Mouse (Mus musculus) midbrain, embryonic 10.5 days (tissue): ENCODE data around the gene Palld. TPM values are rescaled to one million over a fixed set of nuclear protein-coding genes. Genes with fewer than 3 reads are reported as not detected.

ENCODE experiments used
- DNase-seq: peaks from one replicate; pipeline ENCODE4 v3.0.0-alpha.2; 2017; ENCODE audit warnings: low spot score
- H3K27ac ChIP-seq: fragments of 300-500 bp; sonication (generic); replicated peaks from 2 replicates; pipeline ENCODE4 v1.5.1; 2016; ENCODE audit warnings: mild to moderate bottlenecking
- H3K27me3 ChIP-seq: fragments of 300-500 bp; sonication (generic); 2 replicates; pipeline ENCODE4 v1.6.1; 2016; ENCODE audit warnings: low read depth, mild to moderate bottlenecking; ENCODE audit not compliant: poor library complexity, severe bottlenecking
- H3K36me3 ChIP-seq: fragments of 300-500 bp; sonication (generic); 2 replicates; pipeline ENCODE4 v1.6.1; 2016; ENCODE audit warnings: mild to moderate bottlenecking, moderate library complexity
- H3K4me1 ChIP-seq: fragments of 300-500 bp; sonication (generic); 2 replicates; pipeline ENCODE4 v1.6.1; 2016
- H3K4me3 ChIP-seq: fragments of 300-500 bp; sonication (generic); 2 replicates; pipeline ENCODE4 v1.5.1; 2016; ENCODE audit warnings: mild to moderate bottlenecking, moderate library complexity
- H3K9me3 ChIP-seq: fragments of 300-500 bp; sonication (generic); replicated peaks from 2 replicates; pipeline ENCODE4 v1.6.1; 2016; ENCODE audit warnings: mild to moderate bottlenecking
- WGBS: fragments of 180-500 bp; shearing (Covaris S2); methylation state at CpG from one replicate; pipeline ENCODE4 v1.1.7; 2016; 5-methylcytosine and 5-hydroxymethylcytosine counted together
- polyA plus RNA-seq: library from polyadenylated mRNA; unstranded; fragments of >200 nt; fragmentation: Nextera tagmentation; extraction: Ambion mirVana; gene quantifications from 2 replicates; pipeline ENCODE4 v1.2.1, GENCODE M21; 2016

Gene Palld
- polyA plus RNA-seq, 1 experiment from 2014 or later: 58.2 TPM

GRCm38 (mm10) chr8:61684280-61684939 lies 218.1 kb downstream of the Palld start:
- Histone ChIP-seq H3K9me3 (no peaks in the 10 kb centered on the region), H3K36me3 (peaks cover 60% of the 10 kb centered on the region), H3K4me1 (no peaks in the 10 kb centered on the region), H3K27me3 (no peaks in the 10 kb centered on the region), H3K27ac (no peak overlapping the region), H3K4me3 (no peak overlapping the region)
- no peak for DNase-seq
- WGBS: 89% methylated on average over 4 of the region's 4 CpGs

GRCm38 (mm10) chr8:61682902-61683301 lies 219.6 kb downstream of the Palld start:
- no peak overlapping the region for H3K4me3 ChIP-seq
- no peaks in the 10 kb centered on the region for H3K4me1 ChIP-seq
- no peak for DNase-seq
- WGBS: 91% methylated on average over 2 of the region's 2 CpGs
- peaks cover 71% of the 10 kb centered on the region for H3K36me3 ChIP-seq
- H3K9me3 ChIP-seq: no peaks in the 10 kb centered on the region
- no peak overlapping the region for H3K27ac ChIP-seq
- no peaks in the 10 kb centered on the region for H3K27me3 ChIP-seq

- H3K9me3 ChIP-seq: no peaks in the 10 kb centered on the region
- H3K4me3 ChIP-seq: no peak overlapping the region
- DNase-seq: no peak
- no peaks in the 10 kb centered on the region for H3K27me3 ChIP-seq
- no peak overlapping the region for H3K27ac ChIP-seq
- no peaks in the 10 kb centered on the region for H3K4me1 ChIP-seq
- peaks cover 75% of the 10 kb centered on the region for H3K36me3 ChIP-seq
- WGBS: 91% methylated on average over 3 of the region's 3 CpGs
Observed at GRCm38 (mm10) chr8:61681217-61681616, 221.3 kb downstream of the Palld start.

- Histone ChIP-seq H3K27ac (no peak overlapping the region), H3K4me1 (peaks cover 6% of the 10 kb centered on the region), H3K27me3 (no peaks in the 10 kb centered on the region), H3K36me3 (peaks cover 56% of the 10 kb centered on the region), H3K9me3 (no peaks in the 10 kb centered on the region), H3K4me3 (no peak overlapping the region)
- no peak for DNase-seq
- 89% methylated on average over 5 of the region's 5 CpGs for WGBS
Observed at GRCm38 (mm10) chr8:61677227-61677626, 225.3 kb downstream of the Palld start.

GRCm38 (mm10) chr8:61671151-61671550 lies 231.3 kb downstream of the Palld start:
- peaks cover 14% of the 10 kb centered on the region for H3K36me3 ChIP-seq
- H3K4me3 ChIP-seq: no peak overlapping the region
- peaks cover 50% of the 10 kb centered on the region for H3K4me1 ChIP-seq
- H3K9me3 ChIP-seq: no peaks in the 10 kb centered on the region
- no peak for DNase-seq
- no peak overlapping the region for H3K27ac ChIP-seq
- H3K27me3 ChIP-seq: no peaks in the 10 kb centered on the region

GRCm38 (mm10) chr8:61670376-61670775 lies 232.1 kb downstream of the Palld start:
- no peak for DNase-seq
- Histone ChIP-seq H3K27me3 (no peaks in the 10 kb centered on the region), H3K9me3 (no peaks in the 10 kb centered on the region), H3K4me1 (peaks cover 56% of the 10 kb centered on the region), H3K27ac (no peak overlapping the region), H3K4me3 (no peak overlapping the region), H3K36me3 (peaks cover 9% of the 10 kb centered on the region)
- WGBS: 78% methylated on average over 4 of the region's 4 CpGs

- Histone ChIP-seq H3K27me3 (no peaks in the 10 kb centered on the region), H3K27ac (0 out of 2 replicates have a peak overlapping the region, but pooled peaks have one; percentile 28), H3K4me1 (peaks cover 56% of the 10 kb centered on the region), H3K9me3 (no peaks in the 10 kb centered on the region), H3K4me3 (no peak overlapping the region), H3K36me3 (peaks cover 10% of the 10 kb centered on the region; the same call in 1 of the 2 replicates)
- peak; percentile 33 for DNase-seq
- 27% methylated on average over 6 of the region's 6 CpGs for WGBS
Observed at GRCm38 (mm10) chr8:61666919-61667318, 235.6 kb downstream of the Palld start.

GRCm38 (mm10) chr8:61665021-61665420 lies 237.5 kb downstream of the Palld start:
- Histone ChIP-seq H3K36me3 (peaks cover 20% of the 10 kb centered on the region; the same call in 1 of the 2 replicates), H3K9me3 (no peaks in the 10 kb centered on the region), H3K4me1 (peaks cover 37% of the 10 kb centered on the region), H3K27me3 (no peaks in the 10 kb centered on the region), H3K27ac (no peak overlapping the region), H3K4me3 (no peak overlapping the region)
- DNase-seq: no peak
- WGBS: 68% methylated on average over 8 of the region's 8 CpGs

- H3K27me3 ChIP-seq: no peaks in the 10 kb centered on the region
- no peak for DNase-seq
- H3K27ac ChIP-seq: no peak overlapping the region
- peaks cover 34% of the 10 kb centered on the region for H3K4me1 ChIP-seq
- H3K4me3 ChIP-seq: no peak overlapping the region
- WGBS: 95% methylated on average over 6 of the region's 6 CpGs
- H3K9me3 ChIP-seq: no peaks in the 10 kb centered on the region
- peaks cover 20% of the 10 kb centered on the region; the same call in 1 of the 2 replicates for H3K36me3 ChIP-seq
Observed at GRCm38 (mm10) chr8:61664162-61664561, 238.3 kb downstream of the Palld start.

- WGBS: 94% methylated on average over 4 of the region's 4 CpGs
- Histone ChIP-seq H3K9me3 (no peaks in the 10 kb centered on the region), H3K27me3 (no peaks in the 10 kb centered on the region), H3K36me3 (peaks cover 21% of the 10 kb centered on the region; the same call in 1 of the 2 replicates), H3K4me3 (no peak overlapping the region), H3K4me1 (peaks cover 32% of the 10 kb centered on the region), H3K27ac (no peak overlapping the region)
- no peak for DNase-seq
Observed at GRCm38 (mm10) chr8:61662829-61663228, 239.7 kb downstream of the Palld start.

- H3K9me3 ChIP-seq: no peaks in the 10 kb centered on the region
- H3K27ac ChIP-seq: no peak overlapping the region
- peaks cover 22% of the 10 kb centered on the region; the same call in 1 of the 2 replicates for H3K36me3 ChIP-seq
- H3K4me3 ChIP-seq: no peak overlapping the region
- WGBS: 92% methylated on average over 5 of the region's 5 CpGs
- no peaks in the 10 kb centered on the region for H3K27me3 ChIP-seq
- DNase-seq: no peak
- peaks cover 20% of the 10 kb centered on the region for H3K4me1 ChIP-seq
Observed at GRCm38 (mm10) chr8:61661611-61662010, 240.9 kb downstream of the Palld start.

GRCm38 (mm10) chr8:61660961-61661360 lies 241.5 kb downstream of the Palld start:
- Histone ChIP-seq H3K27ac (no peak overlapping the region), H3K4me1 (peaks cover 14% of the 10 kb centered on the region), H3K36me3 (peaks cover 22% of the 10 kb centered on the region; the same call in 1 of the 2 replicates), H3K27me3 (no peaks in the 10 kb centered on the region), H3K4me3 (no peak overlapping the region), H3K9me3 (no peaks in the 10 kb centered on the region)
- WGBS: 89% methylated on average over 5 of the region's 5 CpGs
- DNase-seq: no peak

GRCm38 (mm10) chr8:61651955-61652354 lies 250.5 kb downstream of the Palld start:
- H3K27me3 ChIP-seq: no peaks in the 10 kb centered on the region
- no peaks in the 10 kb centered on the region for H3K36me3 ChIP-seq
- no peak for DNase-seq
- no peaks in the 10 kb centered on the region for H3K9me3 ChIP-seq
- H3K4me1 ChIP-seq: no peaks in the 10 kb centered on the region
- no peak overlapping the region for H3K27ac ChIP-seq
- WGBS: 91% methylated on average over 6 of the region's 6 CpGs
- H3K4me3 ChIP-seq: no peak overlapping the region
